Mouse (Mus musculus): ENCODE results near the gene Mgat5.

DNA sequence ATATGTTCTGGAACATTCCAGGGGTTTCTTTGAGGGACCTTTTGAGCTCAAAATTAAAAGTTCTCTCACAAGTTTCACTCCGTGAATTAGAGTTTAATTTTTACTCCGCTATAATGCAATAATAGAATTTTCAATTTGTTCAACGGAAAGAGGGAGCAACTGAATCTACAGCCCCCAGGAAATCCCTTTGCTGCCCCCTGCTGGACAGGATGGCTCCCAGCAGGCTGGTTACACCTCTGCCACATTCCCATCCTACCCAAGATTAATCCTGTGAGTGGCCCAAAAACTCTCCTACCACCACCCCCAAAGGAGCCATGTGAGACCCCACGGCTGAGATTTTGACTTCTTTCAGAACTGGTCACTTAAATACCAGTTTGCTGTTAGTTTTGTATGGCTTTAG lies 282.3 kb downstream of the Mgat5 start:
- TF ChIP-seq CTCF (IDR thresholded peaks at IDR 0.05; ENCODE audit: low read depth, low read length) (peak; percentile 77), POLR2A (IDR thresholded peaks at IDR 0.05; ENCODE audit: extremely low read depth, insufficient read depth, low read length) (no peak)

Data from liver, adult 2 months (tissue).